Mouse (Mus musculus) liver, embryonic 14.5 days (tissue): ENCODE measurements around the gene Prr15. TPM values are rescaled to one million over a fixed set of nuclear protein-coding genes. Genes with fewer than 3 reads are reported as not detected.

Source experiments
- ATAC-seq: fragments of 200-750 bp; cut with Nextera tagmentation; 2 replicates; pipeline ENCODE4 v1.8.0; 2017; ENCODE audit warnings: moderate number of reproducible peaks, mild to moderate bottlenecking, moderate library complexity; ENCODE audit not compliant: insufficient read depth
- DNase-seq, 3 experiments: peaks; one replicate each; pipeline ENCODE4 v3.0.0-alpha.2; 2012 to 2013; ENCODE audit warnings: low read depth in 3 of 3, low spot score in 3 of 3
- H3K27ac ChIP-seq: fragments of 300-500 bp; sonication (generic); 2 replicates; pipeline ENCODE4 v1.5.1; 2014; ENCODE audit warnings: moderate library complexity, mild to moderate bottlenecking, control low read depth, inconsistent platforms
- H3K27me3 ChIP-seq: fragments of 300-500 bp; sonication (generic); 2 replicates; pipeline ENCODE4 v1.6.1; 2014; ENCODE audit warnings: mild to moderate bottlenecking, low read length, moderate library complexity; ENCODE audit not compliant: control insufficient read depth, insufficient read depth
- H3K36me3 ChIP-seq: fragments of 300-500 bp; sonication (generic); replicated peaks from 2 replicates; pipeline ENCODE4 v1.6.1; 2014; ENCODE audit warnings: low read depth; ENCODE audit not compliant: control insufficient read depth, insufficient read depth
- H3K4me1 ChIP-seq, 2 experiments: fragments of 200-500 bp in 1 of 2; fragments of 300-500 bp in 1 of 2; sonication (generic) in 1 of 2; replicated peaks; 2 replicates each; pipeline ENCODE4 v1.6.1; 2012 to 2014; ENCODE audit warnings: antibody characterized with exemption in 1 of 2, inconsistent platforms in 1 of 2, low read length in 1 of 2; ENCODE audit not compliant: control insufficient read depth in 2 of 2, insufficient read depth in 2 of 2
- H3K4me2 ChIP-seq: fragments of 300-500 bp; sonication (generic); 2 replicates; pipeline ENCODE4 v1.6.1; 2014; ENCODE audit warnings: low read depth, mild to moderate bottlenecking, control low read depth, moderate library complexity
- H3K4me3 ChIP-seq, 2 experiments: fragments of 200-500 bp in 1 of 2; fragments of 300-500 bp in 1 of 2; sonication (generic) in 1 of 2; 2 replicates each; pipeline ENCODE4 v1.5.1; 2012 to 2014; ENCODE audit warnings: low read depth in 2 of 2, low read length in 2 of 2, mild to moderate bottlenecking in 2 of 2, control low read depth in 1 of 2, inconsistent platforms in 1 of 2, moderate library complexity in 1 of 2; ENCODE audit not compliant: insufficient read depth in 1 of 2
- H3K9ac ChIP-seq: fragments of 300-500 bp; sonication (generic); replicated peaks from 2 replicates; pipeline ENCODE4 v1.6.1; 2014; ENCODE audit warnings: mild to moderate bottlenecking, control low read depth, moderate library complexity
- H3K9me3 ChIP-seq: fragments of 300-500 bp; sonication (generic); 2 replicates; pipeline ENCODE4 v1.6.1; 2016; ENCODE audit warnings: low read length, mixed read lengths; ENCODE audit not compliant: control insufficient read depth
- CTCF ChIP-seq: IDR thresholded peaks from 2 replicates; pipeline ENCODE4 v1.5.1; 2016; ENCODE audit warnings: antibody characterized with exemption, low read depth, control low read depth
- EP300 ChIP-seq: IDR thresholded peaks from 2 replicates; pipeline ENCODE4 v1.6.1; 2016; ENCODE audit warnings: antibody characterized with exemption, low read depth
- WGBS: fragments of 180-500 bp; shearing (Covaris S2); extraction: QIAGEN DNeasy Blood & Tissue Kit; methylation state at CpG from one replicate; pipeline ENCODE4 v1.1.7; 2014; ENCODE audit not compliant: insufficient replicate concordance; 5-methylcytosine and 5-hydroxymethylcytosine counted together
- polyA plus RNA-seq, 2 experiments: library from polyadenylated mRNA; depleted of rRNA in 1 of 2; stranded (reverse) in 1 of 2; unstranded in 1 of 2; fragments of >200 nt; fragmentation: Nextera tagmentation in 1 of 2; extraction: Ambion mirVana in 1 of 2; gene quantifications; 2 replicates each; pipeline versions ENCODE4 v1.2.1 to v1.2.3; 2012 to 2014

Prr15 gene
- polyA plus RNA-seq, 2 experiments = 0.33 to 0.66 TPM

DNA sequence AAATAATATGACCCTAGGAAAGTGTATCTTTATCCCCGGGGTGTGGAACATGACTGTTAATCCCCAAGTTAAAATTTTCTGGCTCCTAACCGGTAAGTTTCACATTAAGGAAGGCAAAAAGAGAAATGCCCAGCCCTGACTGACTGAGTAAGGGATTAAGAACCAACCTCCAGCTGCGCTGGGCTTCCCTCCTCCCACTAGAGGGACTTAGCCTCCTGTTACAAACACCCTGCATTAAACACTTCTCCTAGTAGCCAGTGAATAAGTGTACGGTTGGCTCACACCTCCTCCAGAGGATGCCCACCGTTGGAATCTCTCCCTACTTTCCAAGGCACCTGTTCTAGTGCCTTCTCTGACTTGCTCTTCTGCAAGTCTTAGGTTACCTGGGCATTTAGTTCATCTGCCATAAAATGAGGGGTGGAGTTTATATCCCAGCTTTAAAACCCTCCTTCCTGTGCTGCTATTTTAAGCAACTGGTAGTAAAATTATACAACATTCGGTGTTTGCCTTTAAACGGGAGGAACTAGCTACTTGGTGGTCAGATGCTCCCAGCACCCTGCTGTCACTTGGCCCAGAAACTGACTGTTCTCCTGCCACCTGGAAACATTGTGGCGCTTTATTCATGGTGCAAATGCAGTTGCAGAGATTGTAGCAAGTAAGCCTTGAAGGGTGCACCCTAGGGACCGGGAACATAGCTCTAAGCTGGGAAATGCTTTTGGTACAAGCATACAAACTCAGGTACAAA is 8.2 kb downstream of the Prr15 start:
- 37% methylated on average over 9 of the region's 9 CpGs for WGBS
- DNase-seq = no peak
- ATAC-seq = no peak
- H3K4me1 ChIP-seq = no peaks in the 10 kb centered on the region; a peak in 1 of 4 replicates
- no peak overlapping the region for H3K9ac ChIP-seq
- H3K9me3 ChIP-seq = no peaks in the 10 kb centered on the region
- H3K27ac ChIP-seq = no peak overlapping the region
- TF ChIP-seq EP300 = no peak
- TF ChIP-seq CTCF = no peak
- H3K4me3 ChIP-seq = no peak overlapping the region
- no peak overlapping the region for H3K4me2 ChIP-seq
- no peaks in the 10 kb centered on the region for H3K36me3 ChIP-seq
- H3K27me3 ChIP-seq = no peaks in the 10 kb centered on the region

DNA sequence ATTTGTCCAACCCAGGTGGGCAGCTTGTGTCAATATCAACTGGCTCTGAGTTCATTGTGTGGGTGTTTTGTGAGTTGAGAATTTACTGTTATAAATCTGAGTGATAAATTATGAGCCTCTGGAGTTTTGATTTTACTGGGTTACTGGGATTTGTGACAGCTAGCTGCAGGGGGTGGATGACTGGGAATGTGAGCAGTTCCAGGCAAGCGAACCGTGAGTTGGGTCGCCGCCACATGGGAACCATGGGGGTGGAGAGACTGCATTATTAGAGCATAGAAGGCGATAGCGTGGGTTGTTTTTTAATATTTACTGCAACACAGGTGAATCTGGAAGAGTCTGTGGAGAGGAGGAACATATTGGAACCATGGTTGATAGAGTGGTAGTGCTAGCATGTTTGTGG is 11.7 kb downstream of the Prr15 start:
- Histone ChIP-seq H3K4me1 (no peaks in the 10 kb centered on the region), H3K9ac (no peak overlapping the region), H3K4me2 (no peak overlapping the region), H3K27me3 (no peaks in the 10 kb centered on the region), H3K4me3 (no peak overlapping the region), H3K36me3 (no peaks in the 10 kb centered on the region), H3K27ac (no peak overlapping the region), H3K9me3 (no peaks in the 10 kb centered on the region)
- no peak for TF ChIP-seq EP300
- no peak for TF ChIP-seq CTCF
- ATAC-seq = no peak
- no peak for DNase-seq
- 74% methylated on average over 6 of the region's 6 CpGs for WGBS

DNA sequence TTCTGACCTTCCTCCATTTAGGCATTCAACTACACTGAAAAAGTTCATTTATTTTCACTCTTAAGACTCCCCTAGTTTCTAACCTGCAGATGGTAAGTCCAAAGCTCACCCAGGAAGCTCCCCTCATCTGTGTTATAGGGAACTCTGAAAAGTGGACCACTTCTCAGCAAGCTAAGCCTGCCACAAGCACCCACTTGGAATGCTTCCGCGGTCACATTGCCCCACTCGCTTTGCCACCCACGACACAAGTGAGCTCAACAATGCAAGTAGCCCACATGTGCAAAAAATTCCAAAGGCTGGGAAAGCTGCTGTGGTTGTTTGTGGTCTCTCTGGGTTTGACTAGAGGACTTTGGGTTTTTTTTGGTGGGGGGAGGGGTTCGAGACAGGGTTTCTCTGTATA is 15.5 kb downstream of the Prr15 start:
- Histone ChIP-seq H3K27me3 (no peaks in the 10 kb centered on the region), H3K4me1 (no peaks in the 10 kb centered on the region), H3K9me3 (no peaks in the 10 kb centered on the region), H3K4me3 (no peak overlapping the region), H3K36me3 (no peaks in the 10 kb centered on the region), H3K9ac (no peak overlapping the region), H3K4me2 (no peak overlapping the region), H3K27ac (no peak overlapping the region)
- ATAC-seq (no peak), DNase-seq (no peak)
- TF ChIP-seq CTCF = no peak
- no peak for TF ChIP-seq EP300
- 70% methylated on average over 5 of the region's 5 CpGs for WGBS

DNA sequence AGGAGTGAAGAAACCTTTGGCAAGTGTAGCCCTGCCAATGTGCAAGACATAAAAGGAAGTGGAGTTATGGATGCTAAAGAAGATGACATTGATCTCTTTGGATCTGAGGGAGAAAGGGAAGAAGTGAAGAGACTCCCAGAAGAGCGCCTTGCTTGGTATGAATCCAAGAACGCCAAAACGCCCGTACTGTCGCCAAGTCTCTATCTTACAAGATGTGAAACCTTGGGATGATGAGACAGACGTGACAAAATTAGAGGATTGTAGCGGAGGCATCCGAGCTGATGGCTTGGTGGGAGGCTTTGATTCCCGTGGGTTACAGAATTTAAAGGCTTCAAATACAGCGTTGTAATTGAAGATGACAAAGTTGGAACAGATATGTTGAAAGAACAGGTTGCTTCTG is 16.6 kb downstream of the Prr15 start:
- H3K4me1 ChIP-seq = no peaks in the 10 kb centered on the region
- no peak for ATAC-seq
- no peak for DNase-seq

DNA sequence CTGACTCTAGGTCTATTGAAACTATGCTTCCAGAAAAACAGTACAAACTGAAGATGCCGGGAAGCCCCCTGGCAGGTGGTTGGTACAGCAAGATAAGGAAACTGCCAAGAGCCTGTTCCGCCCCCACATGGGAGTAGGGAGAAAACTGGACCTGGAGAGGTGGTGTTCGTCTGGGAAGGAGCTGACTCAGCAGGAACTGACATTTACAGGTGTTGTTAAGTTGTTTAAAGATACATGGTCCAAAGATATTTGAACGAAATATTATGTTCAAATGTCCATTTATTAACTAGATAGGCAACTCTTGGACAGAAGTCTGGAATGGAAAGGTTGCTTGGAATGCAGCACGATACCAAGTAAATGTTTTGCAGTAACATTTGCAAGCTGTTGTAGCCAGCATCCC is 26.2 kb downstream of the Prr15 start:
- DNase-seq = no peak
- Histone ChIP-seq H3K9me3 (no peaks in the 10 kb centered on the region), H3K9ac (no peak overlapping the region), H3K36me3 (no peaks in the 10 kb centered on the region), H3K27ac (no peak overlapping the region), H3K27me3 (no peaks in the 10 kb centered on the region), H3K4me1 (0 out of 4 replicates have a peak, but pooled peaks cover 0 to 1% of the 10 kb centered on the region in 2 experiments), H3K4me2 (no peak overlapping the region), H3K4me3 (no peak overlapping the region)
- no peak for TF ChIP-seq EP300
- TF ChIP-seq CTCF = no peak
- no peak for ATAC-seq
- WGBS = 47% methylated on average over 5 of the region's 5 CpGs

More for the DNA sequence above, 16.6 kb downstream of the Prr15 start:
- Histone ChIP-seq H3K36me3 (no peaks in the 10 kb centered on the region), H3K9me3 (no peaks in the 10 kb centered on the region), H3K27me3 (no peaks in the 10 kb centered on the region), H3K4me3 (no peak overlapping the region), H3K9ac (no peak overlapping the region), H3K4me2 (no peak overlapping the region), H3K27ac (no peak overlapping the region)
- no peak for TF ChIP-seq CTCF
- no peak for TF ChIP-seq EP300
- whole genome bisulfite sequencing = 69% methylated on average over 10 of the region's 10 CpGs
